Mouse (Mus musculus) CH12F3 (cell line): ENCODE results near the gene Hus1b.

ENCODE experiments used
- in situ Hi-C: fragments of 300-500 bp; cut with MboI; formaldehyde crosslinking; loops from 2 replicates; pipeline ENCODE4 v1.14.3; 2020; ENCODE audit warnings: low sequenced_read_pairs

Gene Hus1b

DNA sequence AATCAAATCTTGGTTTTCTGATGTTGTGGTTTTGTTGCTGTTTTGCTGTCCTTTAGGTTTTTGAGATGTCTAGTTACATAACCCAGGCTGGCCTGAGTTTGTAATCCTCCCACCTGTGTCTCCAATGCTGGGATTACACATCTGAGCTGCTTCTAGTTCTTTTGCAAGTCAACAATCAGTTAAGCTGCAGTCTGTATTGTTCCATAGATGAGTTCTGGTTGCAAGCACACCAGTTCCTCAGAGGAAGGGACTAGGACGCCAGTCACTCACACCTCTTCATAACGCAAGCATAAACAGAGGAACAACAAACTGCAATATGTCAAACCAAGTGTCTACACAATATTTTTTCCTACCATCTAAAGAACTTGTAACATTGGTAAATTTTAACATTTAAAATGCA, 4.5 kb upstream of the Hus1b start:
- in situ Hi-C loops, result no loop called here

DNA sequence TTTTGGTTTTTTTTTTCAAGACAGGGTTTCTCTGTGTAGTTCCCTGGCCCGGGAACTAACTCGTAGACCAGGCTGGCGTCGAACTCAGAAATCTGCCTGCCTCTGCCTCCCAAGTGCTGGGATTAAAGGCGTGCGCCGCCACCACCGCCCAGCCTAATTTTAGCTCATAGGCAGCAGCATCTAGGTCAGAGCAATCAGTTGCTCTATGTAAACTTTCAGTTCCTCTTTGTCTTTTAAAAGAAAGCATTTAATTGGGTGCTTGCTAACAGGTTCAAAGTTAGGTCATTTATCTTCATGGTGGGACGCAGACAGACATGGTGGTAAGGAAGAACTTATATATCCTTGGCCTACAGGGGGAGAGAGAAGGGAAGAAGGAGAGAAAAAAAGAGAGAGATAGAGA, 1.6 kb upstream of the Hus1b start:
- in situ Hi-C loops, result no loop called here

DNA sequence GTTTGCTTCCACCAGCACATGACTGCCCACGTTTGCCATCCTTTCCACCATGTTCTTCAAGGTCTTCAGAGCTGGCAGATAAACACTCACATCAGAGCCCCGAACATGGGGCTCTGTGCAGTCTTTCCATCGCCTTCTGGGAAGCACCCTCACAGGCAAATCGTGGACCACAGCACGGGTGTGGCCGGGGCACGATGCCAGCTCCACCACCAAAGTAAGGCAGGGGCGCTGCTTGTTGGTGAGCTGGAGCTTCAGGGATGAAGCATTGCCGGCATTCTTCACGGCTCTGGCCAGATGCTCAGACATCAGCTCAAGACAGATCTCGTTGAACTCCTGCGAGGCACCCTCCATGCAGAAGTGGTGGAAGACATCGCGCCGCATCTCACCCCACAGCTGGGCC, 430 bp downstream of the Hus1b start:
- in situ Hi-C loops, result no loop called here

DNA sequence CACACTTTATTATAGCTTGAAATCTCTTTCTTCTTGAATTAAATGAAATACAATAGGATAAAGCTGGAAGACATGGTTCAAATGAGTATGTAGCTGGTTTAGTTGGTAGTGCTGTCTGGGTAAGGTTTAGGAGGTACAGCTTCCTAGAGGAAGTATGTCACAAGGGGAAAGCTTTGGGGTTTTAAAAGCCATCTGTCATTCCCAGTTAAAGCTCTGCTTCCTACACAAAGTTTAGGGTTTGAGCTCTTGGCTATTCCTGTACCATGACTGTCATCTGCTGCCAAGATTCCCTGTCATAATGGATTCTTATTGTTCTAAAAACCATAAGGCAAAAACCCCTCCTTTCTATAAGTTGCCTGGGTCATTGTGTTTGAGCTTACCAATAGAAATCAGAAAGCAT, 1.8 kb downstream of the Hus1b start:
- in situ Hi-C loops, result no loop called here

DNA sequence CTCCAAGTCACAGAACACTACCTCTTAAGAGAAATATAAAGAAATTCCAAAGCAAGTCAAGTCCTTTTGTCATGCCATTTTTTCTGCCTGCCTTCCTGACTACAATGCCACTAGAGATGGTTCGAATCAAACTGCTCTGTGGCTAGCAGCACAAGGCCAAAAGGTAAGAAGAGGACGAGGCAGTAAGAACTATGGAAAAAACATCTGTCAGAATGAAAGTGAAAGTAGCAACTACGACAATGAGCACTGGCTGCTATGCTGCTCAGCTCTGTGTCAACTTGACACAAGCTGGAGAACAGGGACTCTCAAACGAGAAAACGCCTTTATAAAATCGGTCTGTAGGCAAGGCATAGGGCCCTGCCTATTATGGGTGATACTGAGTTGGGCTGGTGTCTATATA, 14.6 kb downstream of the Hus1b start:
- in situ Hi-C loops, result no loop called here

DNA sequence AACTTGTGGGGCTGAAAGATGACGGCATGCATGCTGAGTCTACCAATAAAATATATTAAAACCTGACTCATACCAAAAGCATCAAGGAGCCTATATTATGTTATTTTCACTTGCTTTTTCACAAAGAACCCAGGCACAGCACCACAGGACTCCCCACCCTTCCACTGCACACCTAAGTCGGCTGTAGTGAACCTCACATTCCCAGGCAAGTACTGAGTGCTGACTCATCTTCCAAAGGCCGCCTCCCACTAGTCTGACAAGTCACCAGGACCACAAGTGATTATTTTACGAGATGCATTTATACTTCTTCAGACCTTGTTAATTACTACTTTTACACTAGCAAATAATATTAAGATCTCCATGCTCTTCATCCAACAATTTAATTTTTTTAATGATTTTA, 15.9 kb downstream of the Hus1b start:
- in situ Hi-C loops, result no loop called here

DNA sequence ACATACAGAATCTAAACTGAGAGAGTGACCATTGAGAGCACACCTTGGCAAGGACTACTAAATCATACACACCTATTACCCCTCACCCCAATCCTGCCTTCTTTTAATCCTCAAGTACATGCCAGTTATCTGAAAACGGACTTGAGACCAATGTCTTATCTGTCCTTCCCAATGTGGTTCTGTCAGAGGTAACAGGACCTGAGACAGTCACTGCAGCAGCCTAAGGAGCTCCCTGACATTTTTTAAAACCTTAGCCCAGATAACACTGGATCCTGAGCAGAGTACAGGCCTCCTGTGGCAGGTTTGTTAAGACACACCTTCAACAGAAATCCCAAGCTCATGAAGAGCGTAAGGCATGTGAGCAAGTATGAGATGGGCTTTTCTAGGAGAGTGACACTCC, 18.4 kb downstream of the Hus1b start:
- in situ Hi-C loops, result no loop called here

DNA sequence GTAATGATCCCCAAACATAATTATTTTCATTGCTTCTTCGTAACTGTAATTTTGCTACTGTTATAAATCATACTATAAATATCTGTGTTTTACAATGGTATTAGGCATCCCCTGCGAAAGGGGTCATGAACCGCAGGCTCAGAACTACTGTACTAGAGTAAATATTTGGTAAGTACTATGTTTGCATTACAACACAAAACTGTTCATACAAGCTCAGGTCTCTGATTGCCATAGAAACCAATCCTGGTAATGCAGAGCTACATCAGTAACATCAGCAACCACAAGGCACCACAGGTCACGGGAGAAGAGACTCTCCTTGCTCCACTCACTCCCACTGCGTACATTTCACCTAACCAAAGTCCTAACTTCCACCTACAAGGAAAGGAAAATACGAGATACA, 23.3 kb downstream of the Hus1b start:
- in situ Hi-C loops, result no loop called here

DNA sequence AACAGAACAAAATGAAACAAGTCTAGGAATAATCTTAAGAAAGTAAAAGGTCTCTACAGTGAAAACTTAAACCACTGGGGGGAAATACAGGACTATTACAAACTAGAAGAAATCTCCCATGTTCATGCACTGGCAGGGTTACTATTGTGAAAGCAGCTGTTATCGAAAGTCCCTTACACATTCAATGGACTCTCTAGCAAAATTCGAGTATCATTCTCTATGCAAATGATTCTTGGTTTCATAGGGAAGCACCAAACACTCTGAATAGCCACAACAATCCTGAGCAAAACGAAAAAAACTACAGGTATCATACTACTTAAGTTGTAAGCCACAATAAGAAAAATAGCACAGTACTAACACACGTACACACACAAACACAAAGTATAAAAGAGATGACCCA, 25.6 kb downstream of the Hus1b start:
- in situ Hi-C loops, result no loop called here

DNA sequence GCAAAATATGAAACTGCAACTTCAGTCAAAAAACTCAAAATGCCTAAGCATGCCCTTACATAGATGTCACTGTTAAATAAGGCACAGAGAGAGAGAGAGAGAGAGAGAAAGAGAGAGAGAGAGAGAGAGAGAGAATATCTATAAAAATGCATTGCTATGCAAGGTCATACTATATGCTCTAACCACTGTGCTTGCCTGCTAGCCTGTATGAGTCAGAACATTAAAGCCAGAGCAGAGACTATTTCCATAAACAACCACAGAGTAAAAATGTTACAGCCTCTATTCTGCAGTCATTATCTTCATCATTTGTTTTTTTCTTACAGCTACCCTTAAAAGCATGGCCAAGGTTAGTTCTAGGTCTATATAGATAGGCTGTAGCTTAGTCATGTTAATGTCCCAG, 33.8 kb downstream of the Hus1b start:
- in situ Hi-C loops, result no loop called here

DNA sequence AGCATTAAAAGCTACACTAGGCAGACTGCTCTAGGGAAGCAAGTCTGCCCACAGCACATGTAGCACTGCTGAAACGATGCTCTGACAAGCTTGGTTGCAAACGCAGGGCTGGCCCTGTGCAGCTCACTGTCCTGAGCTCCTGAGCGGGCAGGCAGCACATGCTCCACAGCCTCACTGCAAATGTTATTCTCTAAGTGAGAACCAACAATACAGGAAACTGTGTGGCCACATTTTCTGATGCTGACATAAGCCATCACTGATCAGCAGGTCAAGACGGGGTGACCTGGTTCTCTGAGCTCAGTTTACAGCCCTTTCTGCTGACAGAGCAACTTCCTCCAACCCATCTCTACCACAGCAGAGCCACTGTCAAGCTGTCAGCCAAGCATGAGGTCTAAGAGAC, 34.5 kb downstream of the Hus1b start:
- in situ Hi-C loops, result no loop called here

DNA sequence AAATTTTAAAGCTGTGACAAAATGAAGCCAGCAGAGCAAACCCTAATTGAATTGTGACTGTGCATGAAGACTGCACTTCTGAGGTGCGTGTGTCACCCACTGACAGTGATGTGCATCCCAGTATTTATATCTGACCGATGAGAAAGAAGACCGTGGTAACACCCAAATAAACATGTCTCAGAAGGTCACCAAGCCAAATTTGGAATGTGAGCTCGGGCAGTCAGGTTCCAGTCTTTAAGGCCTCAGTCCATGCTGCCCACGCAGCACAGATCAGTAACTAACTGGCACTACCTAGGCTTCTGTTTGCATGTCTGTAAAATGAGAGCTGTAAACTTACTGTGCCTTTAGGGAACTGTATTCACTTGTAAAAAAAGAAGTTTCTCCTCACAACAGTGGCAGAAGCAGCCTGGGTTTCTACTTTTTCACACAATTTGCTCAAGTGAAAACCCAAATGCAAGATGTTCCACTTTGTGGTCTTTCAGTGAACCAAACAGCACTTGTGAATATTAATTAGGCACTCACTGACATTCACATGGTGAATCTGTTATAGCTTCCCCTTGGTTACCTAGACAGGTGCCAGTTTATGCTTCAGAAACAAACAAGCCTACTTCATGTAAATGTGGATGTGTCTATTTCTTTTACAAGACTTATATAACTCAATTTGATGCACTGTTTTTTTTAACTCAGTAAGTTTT, 35.5 kb downstream of the Hus1b start:
- in situ Hi-C loops, result no loop called here

DNA sequence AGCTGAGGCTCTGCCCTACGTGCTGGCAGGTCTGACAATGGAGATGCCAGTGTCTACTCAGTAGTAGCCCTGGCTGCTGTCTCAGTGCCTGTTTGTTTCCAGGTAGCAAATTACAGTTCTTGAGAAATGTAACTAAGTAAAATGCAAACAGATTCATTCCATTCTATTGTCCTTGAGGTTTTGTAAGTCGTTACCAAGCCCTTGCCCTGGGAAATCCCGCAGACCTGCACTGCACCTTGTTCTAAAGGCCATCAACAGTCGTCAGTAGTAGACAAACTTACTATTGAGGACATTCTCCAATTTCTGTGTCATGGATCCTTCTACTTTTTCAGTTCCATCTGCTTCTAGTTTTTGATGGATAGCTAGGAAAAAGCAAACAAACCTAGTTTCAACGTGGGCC, 36.7 kb downstream of the Hus1b start:
- in situ Hi-C loops, result no loop called here

DNA sequence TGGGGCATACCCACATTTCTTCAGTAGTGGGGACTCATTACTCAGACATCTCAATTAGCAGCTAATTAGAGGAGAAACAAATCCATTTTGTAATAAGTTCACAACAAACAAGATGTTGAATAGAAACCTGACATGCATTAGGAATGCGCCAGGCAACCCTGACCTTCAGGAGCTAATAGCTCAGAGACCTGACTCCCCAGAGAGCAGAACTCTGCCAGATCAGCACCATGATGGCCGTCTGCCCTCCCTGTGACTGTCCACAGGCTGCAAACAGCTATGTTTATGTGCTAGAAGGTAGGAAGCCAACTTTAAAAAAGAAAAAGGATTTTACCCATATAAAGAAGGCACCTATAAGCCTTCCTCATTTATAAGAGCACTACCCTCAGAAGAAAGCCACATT, 45.3 kb downstream of the Hus1b start:
- in situ Hi-C loops, result loop anchor here (10.0 kb wide), 1 partner anchor 713 kb away; no protein-coding TSS in a partner anchor

DNA sequence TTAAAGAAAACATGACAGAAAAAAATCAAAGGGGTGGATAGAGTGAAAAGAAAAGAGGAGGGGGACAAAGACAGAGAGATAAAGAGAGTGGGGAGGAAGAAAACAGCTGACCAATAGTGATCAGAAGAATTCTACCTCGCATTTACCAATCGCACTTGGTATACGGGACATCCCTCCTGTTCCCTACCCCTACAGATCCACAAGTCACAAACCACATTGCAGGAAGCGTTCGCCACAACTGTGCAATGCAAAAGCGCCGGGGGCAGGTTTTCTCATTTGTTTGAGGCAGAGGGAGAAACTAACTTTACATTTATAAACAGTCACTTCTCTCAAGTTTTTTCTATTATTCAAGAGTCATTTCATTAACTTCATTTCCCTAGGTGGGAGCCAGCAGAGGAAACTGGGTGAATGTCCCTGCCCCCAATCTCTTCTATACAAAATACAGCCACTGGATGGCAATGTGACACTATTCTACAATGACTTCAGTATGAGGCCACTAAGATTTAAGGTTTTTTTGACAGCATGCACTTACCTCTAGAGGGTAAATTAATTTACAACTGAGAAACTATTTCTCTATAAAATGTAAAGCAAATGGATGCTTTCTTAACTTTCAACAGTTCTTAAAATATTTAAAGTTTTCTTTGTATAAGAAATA, 46.0 kb downstream of the Hus1b start:
- in situ Hi-C loops, result loop anchor here (10.0 kb wide), 1 partner anchor 713 kb away; no protein-coding TSS in a partner anchor
